Mouse (Mus musculus) gastrocnemius, postnatal 4 days (tissue): ENCODE data around the gene Lyz1. TPM values are rescaled to one million over a fixed set of nuclear protein-coding genes. Genes with fewer than 3 reads are reported as not detected.

Experiments
- total RNA-seq, 2 experiments: library from RNA; stranded (reverse); gene quantifications; 2 replicates each; pipeline ENCODE4 v1.2.3; 2021

The Lyz1 gene
- total RNA-seq, 2 experiments from 2014 or later = 3.8 to 4.6 TPM

Other genes with a start within 250 kb of the Lyz1 start
- under 1 TPM; 0.18 to 0.20 TPM for gene Lrrc10, start 247.5 kb downstream of the Lyz1 start, total RNA-seq
- gene Cct2, start 229.1 kb downstream of the Lyz1 start, total RNA-seq = 100 to 1,000 TPM; 218 to 224 TPM
- gene Frs2, start 144.3 kb downstream of the Lyz1 start, total RNA-seq = 10 to 100 TPM; 15.4 to 17.7 TPM
- gene Yeats4, start 68.4 kb downstream of the Lyz1 start, total RNA-seq = 10 to 100 TPM; 29.6 to 33.2 TPM
- gene 9530003J23Rik, start 54.2 kb downstream of the Lyz1 start, total RNA-seq = not detected
- 10 to 100 TPM; 47.6 to 56.3 TPM for gene Lyz2, start 10.5 kb downstream of the Lyz1 start, total RNA-seq
- gene Cpsf6, start 87.1 kb upstream of the Lyz1 start, total RNA-seq = 10 to 100 TPM; 64.2 to 73.4 TPM